Mouse (Mus musculus) thymus, postnatal 36 days (tissue): ENCODE data around the gene Olfr923.
"Not testable (repeated sequence)": the region's sequence is repeated elsewhere in the genome, so short reads cannot be mapped to it uniquely, and the experiment has no call there.

ENCODE experiments used
- DNase-seq, 2 experiments: peaks; one replicate each; pipeline ENCODE4 v3.0.0; 2022; ENCODE audit warnings: mixed read lengths in 2 of 2

The Olfr923 gene

GRCm38 (mm10) chr9:38826245-38826644, at the start of gene Olfr923:
TSS of gene Olfr923 (plus strand) at chr9:38826545.
- DNase-seq: no peak

GRCm38 (mm10) chr9:38792689-38793088, 33.7 kb upstream of the Olfr923 start:
- DNase-seq: no peak

- DNase-seq: no peak
Observed at GRCm38 (mm10) chr9:38805696-38806095, 20.6 kb upstream of the Olfr923 start.

GRCm38 (mm10) chr9:38814314-38814713, 12.0 kb upstream of the Olfr923 start, which contains the start of gene Olfr922:
TSS of gene Olfr922 (plus strand) at chr9:38814614.
- no peak for DNase-seq

- DNase-seq: no peak
Observed at GRCm38 (mm10) chr9:38815458-38815986, 10.8 kb upstream of the Olfr923 start.

- DNase-seq: no peak
Observed at GRCm38 (mm10) chr9:38833027-38833426, 6.7 kb downstream of the Olfr923 start.

- no peak for DNase-seq
Observed at GRCm38 (mm10) chr9:38844149-38844548, 17.8 kb downstream of the Olfr923 start, which contains the start of gene Olfr924. TSS of gene Olfr924 (plus strand) at chr9:38844449.

- no peak for DNase-seq
Observed at GRCm38 (mm10) chr9:38854760-38855159, 28.4 kb downstream of the Olfr923 start, which contains the start of gene Olfr26. TSS of gene Olfr26 (plus strand) at chr9:38855060.

GRCm38 (mm10) chr9:38874880-38875279, 48.5 kb downstream of the Olfr923 start:
- not testable (repeated sequence) for DNase-seq

GRCm38 (mm10) chr9:38876826-38877225, 50.5 kb downstream of the Olfr923 start, which contains the start of gene Olfr926:
TSS of gene Olfr926 (plus strand) at chr9:38877126.
- no peak for DNase-seq
